Mouse (Mus musculus): ENCODE results near the gene Prlhr.

- TF ChIP-seq POLR2A (IDR thresholded peaks at IDR 0.05; ENCODE audit: insufficient read depth, low read depth, low read length) (no peak), CTCF (IDR thresholded peaks at IDR 0.05) (no peak), EP300 (IDR thresholded peaks at IDR 0.05; ENCODE audit: insufficient read depth, low read depth, low read length) (no peak)
Measured at GRCm38 (mm10) chr19:60500209-60500608, 32.1 kb upstream of the Prlhr start.

Measured in heart, adult 2 months (tissue).